Mouse (Mus musculus): Measurements from ENCODE around the gene 4930447C04Rik. TPM values are rescaled to one million over a fixed set of nuclear protein-coding genes. Genes with fewer than 3 reads are reported as not detected.
A peak's percentile ranks its signal among the peaks of the same experiment; 100 is the strongest.

4930447C04Rik gene
- polyA plus RNA-seq, 1 experiment from 2014 or later: 7.1 TPM

DNA sequence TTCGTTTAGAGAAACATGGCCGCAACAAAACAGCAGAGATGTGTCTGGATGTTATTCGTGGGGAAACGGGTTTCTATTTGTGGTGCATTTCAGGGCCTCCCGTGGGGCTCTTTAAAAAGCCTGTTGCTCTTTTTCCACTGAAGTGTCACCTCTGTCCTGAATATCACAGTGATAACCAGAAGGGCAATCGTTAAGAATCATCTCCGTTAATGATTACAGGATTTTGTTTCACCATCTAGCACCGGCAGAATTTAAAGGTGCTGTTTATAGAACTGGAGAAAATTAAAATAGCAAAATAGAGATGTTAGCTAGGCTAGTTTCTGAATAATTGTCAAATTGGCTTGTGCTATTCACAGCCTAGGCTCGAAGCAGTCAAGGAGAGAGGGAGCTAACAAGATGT is 90.4 kb downstream of the 4930447C04Rik start:
- no peaks in the 10 kb centered on the region for H3K4me1 ChIP-seq (ENCODE audit: control insufficient read depth, insufficient read depth, low read length)
- ATAC-seq (ENCODE audit: low read depth): no peak
- H3K27ac ChIP-seq (ENCODE audit: low read depth, low read length): no peak overlapping the region
- no peaks in the 10 kb centered on the region for H3K36me3 ChIP-seq (ENCODE audit: control insufficient read depth, insufficient read depth, low read length)
- H3K4me2 ChIP-seq (ENCODE audit: low read depth, low read length): no peak overlapping the region
- H3K4me3 ChIP-seq (ENCODE audit: low read depth, low read length): no peak overlapping the region
- H3K9ac ChIP-seq (replicated peaks; ENCODE audit: low read depth, low read length): no peak overlapping the region
- peaks cover 77% of the 10 kb centered on the region for H3K27me3 ChIP-seq (ENCODE audit: control insufficient read depth, insufficient read depth, low read length)
- H3K9me3 ChIP-seq (ENCODE audit: control insufficient read depth, low read length): no peaks in the 10 kb centered on the region
- WGBS: 69% methylated on average over 9 of the region's 9 CpGs

DNA sequence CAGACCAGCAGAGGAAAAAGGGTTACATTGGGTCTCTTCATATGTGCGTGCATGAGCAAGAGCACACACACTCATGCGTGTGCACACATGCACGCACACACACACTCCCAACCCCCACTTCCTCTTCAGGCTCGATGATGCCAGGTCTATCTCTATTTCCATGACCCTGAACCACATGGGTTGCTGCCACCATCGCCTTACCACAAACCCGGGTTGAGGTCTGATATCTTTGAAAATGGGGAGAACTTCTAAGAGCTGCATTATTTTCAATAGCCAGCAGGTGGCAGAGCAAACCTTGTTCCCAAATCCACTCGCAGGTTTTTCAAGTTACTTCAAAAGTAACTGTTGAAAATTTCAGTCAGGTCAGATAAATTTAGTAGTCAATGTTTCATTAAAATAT is 92.8 kb downstream of the 4930447C04Rik start:
- H3K9me3 ChIP-seq (ENCODE audit: control insufficient read depth, low read length): no peaks in the 10 kb centered on the region
- ATAC-seq (ENCODE audit: low read depth): no peak
- no peaks in the 10 kb centered on the region for H3K36me3 ChIP-seq (ENCODE audit: control insufficient read depth, insufficient read depth, low read length)
- H3K4me2 ChIP-seq (ENCODE audit: low read depth, low read length): no peak overlapping the region
- H3K27ac ChIP-seq (ENCODE audit: low read depth, low read length): no peak overlapping the region
- H3K4me3 ChIP-seq (ENCODE audit: low read depth, low read length): no peak overlapping the region
- H3K9ac ChIP-seq (replicated peaks; ENCODE audit: low read depth, low read length): no peak overlapping the region
- peaks cover 59% of the 10 kb centered on the region for H3K27me3 ChIP-seq (ENCODE audit: control insufficient read depth, insufficient read depth, low read length)
- H3K4me1 ChIP-seq (ENCODE audit: control insufficient read depth, insufficient read depth, low read length): no peaks in the 10 kb centered on the region
- WGBS: 24% methylated on average over 7 of the region's 7 CpGs

DNA sequence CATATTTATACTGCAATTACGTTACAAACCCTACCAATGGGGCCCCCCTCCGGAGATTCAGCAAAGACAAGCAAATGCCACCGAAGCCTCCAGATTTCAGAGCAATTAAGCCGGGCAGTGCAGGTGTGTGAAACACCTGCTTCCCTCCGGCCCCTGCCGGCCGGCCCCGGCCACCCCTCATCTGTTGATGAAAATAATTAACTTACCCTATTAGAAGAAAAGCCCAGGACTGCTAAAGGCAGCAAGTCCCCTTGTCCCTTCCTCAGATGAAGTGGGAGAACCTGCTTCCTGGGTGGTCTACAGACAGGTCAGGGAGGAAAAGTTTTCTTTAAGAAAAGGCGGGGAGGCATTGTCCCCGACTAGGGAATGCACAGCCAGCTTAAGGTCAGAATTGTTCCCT is 94.6 kb downstream of the 4930447C04Rik start:
- Histone ChIP-seq H3K27ac (ENCODE audit: low read depth, low read length) (no peak overlapping the region), H3K27me3 (ENCODE audit: control insufficient read depth, insufficient read depth, low read length) (peaks cover 49% of the 10 kb centered on the region), H3K9ac (replicated peaks; ENCODE audit: low read depth, low read length) (no peak overlapping the region), H3K36me3 (ENCODE audit: control insufficient read depth, insufficient read depth, low read length) (no peaks in the 10 kb centered on the region), H3K9me3 (ENCODE audit: control insufficient read depth, low read length) (no peaks in the 10 kb centered on the region), H3K4me2 (ENCODE audit: low read depth, low read length) (no peak overlapping the region), H3K4me1 (ENCODE audit: control insufficient read depth, insufficient read depth, low read length) (no peaks in the 10 kb centered on the region), H3K4me3 (ENCODE audit: low read depth, low read length) (no peak overlapping the region)
- WGBS: 31% methylated on average over 10 of the region's 10 CpGs
- no peak for ATAC-seq (ENCODE audit: low read depth)

DNA sequence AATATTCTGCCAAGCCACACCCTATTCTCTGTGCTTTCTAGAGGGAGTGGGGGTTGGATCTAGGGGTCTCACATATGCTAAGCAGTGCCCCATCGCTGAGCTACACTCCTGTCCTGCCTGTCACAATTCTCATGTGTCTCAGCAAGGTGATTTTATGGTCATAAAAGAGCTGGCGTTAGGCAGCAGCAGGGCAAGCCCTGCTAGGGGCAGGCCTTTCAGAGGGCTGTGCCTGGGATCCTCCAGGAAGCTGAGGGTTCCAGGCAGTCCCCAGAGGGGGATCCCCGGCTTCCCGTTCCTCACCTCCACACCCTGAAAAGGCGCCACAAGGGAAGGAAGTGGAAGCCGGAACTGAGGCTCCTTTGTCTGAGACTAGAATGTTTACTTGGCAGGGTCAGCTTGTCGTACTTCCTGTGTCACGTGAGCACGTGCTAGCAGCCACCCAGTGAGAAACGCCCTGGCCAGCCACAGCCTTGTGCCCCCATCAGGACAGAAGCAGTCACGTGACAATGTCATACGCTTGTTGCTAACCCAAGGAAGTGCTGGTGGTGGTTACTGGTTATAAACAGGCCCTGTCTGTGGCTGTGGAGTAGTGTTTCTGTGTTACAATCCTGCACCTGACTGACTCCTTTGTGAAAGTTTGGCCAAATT is 96.5 kb downstream of the 4930447C04Rik start:
- peak overlapping the region; percentile 41 for H3K4me2 ChIP-seq (ENCODE audit: low read depth, low read length)
- no peaks in the 10 kb centered on the region for H3K36me3 ChIP-seq (ENCODE audit: control insufficient read depth, insufficient read depth, low read length)
- peak overlapping the region; percentile 34; the same call in 1 of the 2 replicates for H3K27ac ChIP-seq (ENCODE audit: low read depth, low read length)
- no peaks in the 10 kb centered on the region for H3K4me1 ChIP-seq (ENCODE audit: control insufficient read depth, insufficient read depth, low read length)
- H3K9me3 ChIP-seq (ENCODE audit: control insufficient read depth, low read length): no peaks in the 10 kb centered on the region
- 18% methylated on average over 12 of the region's 12 CpGs for WGBS
- peaks cover 30% of the 10 kb centered on the region for H3K27me3 ChIP-seq (ENCODE audit: control insufficient read depth, insufficient read depth, low read length)
- ATAC-seq (ENCODE audit: low read depth): peak; percentile 81; the same call in 1 of the 2 replicates
- H3K9ac ChIP-seq (replicated peaks; ENCODE audit: low read depth, low read length): 0 out of 2 replicates have a peak overlapping the region, but pooled peaks have one; percentile 28
- peak overlapping the region; percentile 19; the same call in 1 of the 2 replicates for H3K4me3 ChIP-seq (ENCODE audit: low read depth, low read length)

DNA sequence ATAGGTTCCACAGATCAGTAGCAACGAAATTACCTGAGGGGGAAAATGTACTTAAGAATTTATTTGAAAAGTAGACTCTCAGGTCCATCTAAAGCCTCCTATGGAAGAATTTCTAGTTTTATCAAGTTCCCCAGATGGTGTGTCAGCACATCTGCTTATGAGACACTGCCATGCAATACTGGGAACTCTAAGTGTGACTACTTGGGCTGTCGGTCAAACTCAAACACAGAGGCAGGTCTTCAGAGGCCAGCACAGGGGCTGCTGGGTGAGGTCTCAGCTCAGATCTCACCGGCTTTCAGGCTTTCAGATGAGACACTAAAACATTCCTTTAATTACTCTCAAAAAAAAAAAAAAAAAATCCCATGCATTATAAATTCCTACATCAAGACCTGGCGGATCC is 97.0 kb downstream of the 4930447C04Rik start:
- H3K36me3 ChIP-seq (ENCODE audit: control insufficient read depth, insufficient read depth, low read length): no peaks in the 10 kb centered on the region
- peak overlapping the region; percentile 41; the same call in 1 of the 2 replicates for H3K4me2 ChIP-seq (ENCODE audit: low read depth, low read length)
- no peaks in the 10 kb centered on the region for H3K9me3 ChIP-seq (ENCODE audit: control insufficient read depth, low read length)
- H3K4me1 ChIP-seq (ENCODE audit: control insufficient read depth, insufficient read depth, low read length): no peaks in the 10 kb centered on the region
- peaks cover 25% of the 10 kb centered on the region for H3K27me3 ChIP-seq (ENCODE audit: control insufficient read depth, insufficient read depth, low read length)
- WGBS: 75% methylated on average over 4 of the region's 4 CpGs
- H3K27ac ChIP-seq (ENCODE audit: low read depth, low read length): no peak overlapping the region
- H3K4me3 ChIP-seq (ENCODE audit: low read depth, low read length): no peak overlapping the region
- H3K9ac ChIP-seq (replicated peaks; ENCODE audit: low read depth, low read length): no peak overlapping the region
- ATAC-seq (ENCODE audit: low read depth): no peak

DNA sequence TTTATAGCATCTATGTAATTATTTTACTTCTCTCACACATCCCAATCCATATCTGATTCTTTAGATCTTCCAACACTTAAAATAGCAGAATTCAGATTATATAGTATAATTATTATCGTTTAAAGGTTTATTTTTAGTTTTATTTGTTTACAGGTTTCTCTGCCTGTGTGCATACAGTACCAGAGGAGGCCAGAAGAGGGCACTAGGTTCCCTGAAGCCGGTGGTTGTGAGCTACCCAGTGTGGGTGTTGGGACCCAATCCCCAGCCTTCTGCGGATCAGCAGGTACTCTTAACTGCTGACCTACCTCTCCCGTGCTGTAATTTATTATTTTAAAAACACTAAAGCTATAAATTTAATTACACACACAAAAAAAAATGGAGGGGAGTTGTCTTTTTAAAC is 97.4 kb downstream of the 4930447C04Rik start:
- no peak overlapping the region for H3K4me2 ChIP-seq (ENCODE audit: low read depth, low read length)
- ATAC-seq (ENCODE audit: low read depth): no peak
- H3K4me1 ChIP-seq (ENCODE audit: control insufficient read depth, insufficient read depth, low read length): no peaks in the 10 kb centered on the region
- no peak overlapping the region for H3K4me3 ChIP-seq (ENCODE audit: low read depth, low read length)
- no peaks in the 10 kb centered on the region for H3K9me3 ChIP-seq (ENCODE audit: control insufficient read depth, low read length)
- peaks cover 21% of the 10 kb centered on the region for H3K27me3 ChIP-seq (ENCODE audit: control insufficient read depth, insufficient read depth, low read length)
- no peak overlapping the region for H3K27ac ChIP-seq (ENCODE audit: low read depth, low read length)
- 91% methylated on average over 4 of the region's 4 CpGs for WGBS
- H3K36me3 ChIP-seq (ENCODE audit: control insufficient read depth, insufficient read depth, low read length): no peaks in the 10 kb centered on the region
- no peak overlapping the region for H3K9ac ChIP-seq (replicated peaks; ENCODE audit: low read depth, low read length)

DNA sequence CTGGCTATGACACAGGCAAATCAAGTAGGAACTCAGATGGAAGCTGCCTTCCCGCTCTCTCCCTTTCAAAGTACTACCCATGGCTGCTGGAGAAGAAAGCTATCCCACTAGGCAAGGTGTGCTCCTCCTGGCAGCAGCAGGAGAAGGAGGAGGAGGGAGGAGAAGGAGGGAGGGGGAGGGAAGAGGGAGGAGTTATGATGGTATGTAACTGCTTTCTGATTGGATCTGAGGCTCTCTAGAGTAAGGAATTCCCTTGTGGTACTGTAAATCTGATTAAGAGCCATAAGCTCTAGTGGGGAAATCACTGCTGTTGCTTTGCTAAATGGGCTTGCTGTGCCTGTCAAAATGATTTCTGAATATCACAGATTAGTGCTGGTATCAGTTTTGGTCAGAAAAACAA is 99.1 kb downstream of the 4930447C04Rik start:
- peaks cover 7% of the 10 kb centered on the region; the same call in 1 of the 2 replicates for H3K27me3 ChIP-seq (ENCODE audit: control insufficient read depth, insufficient read depth, low read length)
- H3K9me3 ChIP-seq (ENCODE audit: control insufficient read depth, low read length): no peaks in the 10 kb centered on the region
- H3K27ac ChIP-seq (ENCODE audit: low read depth, low read length): no peak overlapping the region
- 94% methylated on average over 1 of the region's 1 CpGs for WGBS
- H3K4me2 ChIP-seq (ENCODE audit: low read depth, low read length): no peak overlapping the region
- no peak overlapping the region for H3K9ac ChIP-seq (replicated peaks; ENCODE audit: low read depth, low read length)
- no peak overlapping the region for H3K4me3 ChIP-seq (ENCODE audit: low read depth, low read length)
- ATAC-seq (ENCODE audit: low read depth): no peak
- H3K4me1 ChIP-seq (ENCODE audit: control insufficient read depth, insufficient read depth, low read length): no peaks in the 10 kb centered on the region
- H3K36me3 ChIP-seq (ENCODE audit: control insufficient read depth, insufficient read depth, low read length): no peaks in the 10 kb centered on the region

DNA sequence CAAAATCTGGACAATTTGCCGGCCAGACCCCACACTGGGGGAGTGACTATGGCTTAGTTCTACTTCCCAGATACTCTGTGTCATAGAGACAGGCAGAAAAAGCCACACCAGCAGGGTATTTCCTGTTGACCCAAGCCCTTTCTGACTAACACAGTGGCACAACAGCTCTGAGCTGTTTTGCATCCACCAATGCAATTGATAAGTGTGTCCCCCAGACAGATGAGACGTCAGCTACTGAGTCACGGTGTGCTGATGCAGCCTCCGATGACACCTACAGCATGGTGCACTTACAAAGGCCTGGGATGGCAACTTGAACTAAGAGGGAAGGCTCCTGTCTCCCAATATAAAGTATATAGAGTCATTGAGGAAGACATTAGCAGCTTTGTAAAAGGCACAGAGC is 103.3 kb downstream of the 4930447C04Rik start:
- WGBS: 80% methylated on average over 4 of the region's 4 CpGs
- no peak overlapping the region for H3K4me3 ChIP-seq (ENCODE audit: low read depth, low read length)
- no peak overlapping the region for H3K9ac ChIP-seq (replicated peaks; ENCODE audit: low read depth, low read length)
- no peaks in the 10 kb centered on the region for H3K36me3 ChIP-seq (ENCODE audit: control insufficient read depth, insufficient read depth, low read length)
- H3K9me3 ChIP-seq (ENCODE audit: control insufficient read depth, low read length): no peaks in the 10 kb centered on the region
- ATAC-seq (ENCODE audit: low read depth): no peak
- no peak overlapping the region for H3K4me2 ChIP-seq (ENCODE audit: low read depth, low read length)
- no peak overlapping the region for H3K27ac ChIP-seq (ENCODE audit: low read depth, low read length)
- H3K27me3 ChIP-seq (ENCODE audit: control insufficient read depth, insufficient read depth, low read length): no peaks in the 10 kb centered on the region
- H3K4me1 ChIP-seq (ENCODE audit: control insufficient read depth, insufficient read depth, low read length): no peaks in the 10 kb centered on the region

DNA sequence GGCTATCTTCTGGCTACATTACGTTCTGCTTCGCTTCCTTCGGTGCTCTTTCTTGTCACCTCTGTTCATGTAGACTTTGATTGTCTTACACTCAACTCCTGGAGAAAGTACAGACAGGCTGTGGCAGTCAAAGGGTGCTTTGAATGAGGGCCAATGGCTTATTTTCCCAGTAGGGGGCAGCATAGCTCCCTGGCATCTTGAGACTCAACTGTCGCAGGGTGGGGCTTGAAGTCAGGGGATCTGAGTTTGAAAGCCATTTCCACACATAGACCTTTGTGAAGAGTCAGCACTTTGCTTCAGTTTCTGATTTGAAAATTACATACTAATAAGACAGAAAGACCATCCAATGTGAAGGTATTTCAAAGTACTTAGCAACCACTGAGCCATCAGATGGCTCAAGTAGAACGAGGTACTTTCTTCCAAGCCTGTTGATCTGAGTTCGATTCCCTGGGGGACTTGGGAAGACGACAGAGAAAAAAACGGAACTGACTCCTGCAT is 105.0 kb downstream of the 4930447C04Rik start:
- Histone ChIP-seq H3K9me3 (ENCODE audit: control insufficient read depth, low read length) (no peaks in the 10 kb centered on the region), H3K4me3 (ENCODE audit: low read depth, low read length) (no peak overlapping the region), H3K4me2 (ENCODE audit: low read depth, low read length) (no peak overlapping the region), H3K36me3 (ENCODE audit: control insufficient read depth, insufficient read depth, low read length) (no peaks in the 10 kb centered on the region), H3K9ac (replicated peaks; ENCODE audit: low read depth, low read length) (no peak overlapping the region), H3K27me3 (ENCODE audit: control insufficient read depth, insufficient read depth, low read length) (no peaks in the 10 kb centered on the region), H3K4me1 (ENCODE audit: control insufficient read depth, insufficient read depth, low read length) (no peaks in the 10 kb centered on the region), H3K27ac (ENCODE audit: low read depth, low read length) (no peak overlapping the region)
- 82% methylated on average over 8 of the region's 8 CpGs for WGBS
- no peak for ATAC-seq (ENCODE audit: low read depth)
